Mouse (Mus musculus): ENCODE data around the gene Ankrd12. TPM values are rescaled to one million over a fixed set of nuclear protein-coding genes. Genes with fewer than 3 reads are reported as not detected.

Gene Ankrd12
- polyA plus RNA-seq, 1 experiment from 2014 or later = 24.1 TPM

DNA sequence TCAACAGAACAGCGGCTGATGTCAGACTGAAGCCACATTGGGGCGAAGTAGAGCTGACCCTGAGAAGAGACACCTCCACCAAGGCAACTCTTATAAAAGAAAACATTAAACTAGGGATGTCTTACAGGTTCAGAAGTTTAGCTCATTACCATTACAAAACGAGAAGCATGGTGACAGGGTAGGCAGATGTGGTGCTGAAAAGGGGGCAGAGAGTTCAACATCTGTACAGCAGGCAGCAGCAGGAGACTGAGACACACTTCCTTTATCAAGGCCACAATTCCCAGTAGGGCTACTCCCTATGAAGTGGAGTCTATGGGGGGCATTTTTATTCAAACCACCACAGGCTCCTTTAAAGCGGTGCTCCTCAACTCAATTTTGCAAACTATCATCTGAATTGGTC is 31.3 kb upstream of the Ankrd12 start:
- Histone ChIP-seq H3K9me3 (ENCODE audit: low read length) (no peaks in the 10 kb centered on the region), H3K27me3 (ENCODE audit: insufficient read depth, low read length) (no peaks in the 10 kb centered on the region), H3K4me3 (ENCODE audit: low read length) (no peak overlapping the region), H3K4me1 (ENCODE audit: insufficient read depth, low read length) (peaks cover 17% of the 10 kb centered on the region), H3K36me3 (ENCODE audit: insufficient read depth, low read length) (no peaks in the 10 kb centered on the region), H3K4me2 (replicated peaks; ENCODE audit: low read depth, low read length) (no peak overlapping the region), H3K9ac (replicated peaks; ENCODE audit: low read length) (no peak overlapping the region), H3K27ac (ENCODE audit: low read length) (no peak overlapping the region)
- no peak for ATAC-seq (ENCODE audit: low FRiP score, low TSS enrichment)
- WGBS = 88% methylated on average over 4 of the region's 4 CpGs

DNA sequence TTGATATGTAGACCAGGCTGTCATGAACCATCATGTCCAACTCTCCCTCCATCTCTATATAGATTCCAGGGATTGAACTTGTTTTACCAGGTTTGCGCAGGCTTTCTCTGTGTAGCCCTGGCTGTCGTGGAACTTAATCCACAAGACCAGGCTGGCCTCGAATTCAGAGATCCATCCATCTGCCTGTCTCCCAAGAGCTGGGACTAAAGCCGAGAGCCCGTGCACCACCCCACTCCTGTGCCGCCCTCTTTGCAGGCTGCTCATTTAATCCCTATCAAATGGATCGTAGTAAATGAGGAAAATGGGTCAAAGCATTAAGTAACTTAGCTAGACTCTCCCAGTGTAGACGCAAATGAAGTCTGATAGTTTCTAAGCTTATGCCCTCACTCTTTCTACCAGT is 30.6 kb upstream of the Ankrd12 start:
- no peaks in the 10 kb centered on the region for H3K27me3 ChIP-seq (ENCODE audit: insufficient read depth, low read length)
- no peak overlapping the region for H3K4me3 ChIP-seq (ENCODE audit: low read length)
- no peak overlapping the region for H3K27ac ChIP-seq (ENCODE audit: low read length)
- peaks cover 15% of the 10 kb centered on the region for H3K4me1 ChIP-seq (ENCODE audit: insufficient read depth, low read length)
- no peaks in the 10 kb centered on the region for H3K36me3 ChIP-seq (ENCODE audit: insufficient read depth, low read length)
- no peak overlapping the region for H3K9ac ChIP-seq (replicated peaks; ENCODE audit: low read length)
- no peak overlapping the region for H3K4me2 ChIP-seq (replicated peaks; ENCODE audit: low read depth, low read length)
- H3K9me3 ChIP-seq (ENCODE audit: low read length) = no peaks in the 10 kb centered on the region
- no peak for ATAC-seq (ENCODE audit: low FRiP score, low TSS enrichment)
- WGBS = 73% methylated on average over 8 of the region's 8 CpGs

DNA sequence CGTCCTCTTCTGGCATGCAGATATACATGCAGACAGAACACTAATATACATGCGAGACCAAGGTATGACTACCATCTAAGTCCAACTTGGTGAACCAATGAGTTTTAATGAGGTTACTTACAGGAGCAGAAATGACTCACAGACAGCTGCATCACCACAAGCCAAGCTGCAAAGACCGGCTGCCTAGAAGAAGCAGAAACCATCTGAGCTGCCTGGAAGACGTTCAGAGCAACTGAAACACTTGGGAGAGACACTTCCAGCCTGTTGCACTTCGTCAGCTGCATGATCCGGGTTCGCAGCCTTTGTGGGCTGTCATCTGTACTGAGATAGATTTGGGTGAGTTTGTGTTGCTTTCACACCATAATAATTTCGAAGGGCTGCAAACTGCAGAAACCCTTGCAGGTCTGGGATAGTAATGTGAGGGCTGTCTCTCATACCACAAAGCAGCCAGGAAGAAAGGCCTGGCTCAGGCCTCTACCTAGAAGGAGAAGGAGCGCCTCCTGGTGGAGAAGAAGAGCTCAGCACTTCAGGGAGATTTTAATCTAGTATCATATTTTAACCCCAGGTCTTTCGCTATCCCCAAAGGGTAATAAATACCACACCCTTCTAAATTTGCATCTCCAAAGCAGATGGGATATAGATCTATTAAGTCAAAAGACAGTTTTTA is 29.8 kb upstream of the Ankrd12 start:
- Histone ChIP-seq H3K4me1 (ENCODE audit: insufficient read depth, low read length) (peaks cover 12% of the 10 kb centered on the region), H3K27me3 (ENCODE audit: insufficient read depth, low read length) (no peaks in the 10 kb centered on the region), H3K9me3 (ENCODE audit: low read length) (no peaks in the 10 kb centered on the region), H3K4me2 (replicated peaks; ENCODE audit: low read depth, low read length) (no peak overlapping the region), H3K9ac (replicated peaks; ENCODE audit: low read length) (no peak overlapping the region), H3K27ac (ENCODE audit: low read length) (no peak overlapping the region), H3K4me3 (ENCODE audit: low read length) (no peak overlapping the region), H3K36me3 (ENCODE audit: insufficient read depth, low read length) (no peaks in the 10 kb centered on the region)
- ATAC-seq (ENCODE audit: low FRiP score, low TSS enrichment) = no peak
- 51% methylated on average over 10 of the region's 10 CpGs for WGBS

DNA sequence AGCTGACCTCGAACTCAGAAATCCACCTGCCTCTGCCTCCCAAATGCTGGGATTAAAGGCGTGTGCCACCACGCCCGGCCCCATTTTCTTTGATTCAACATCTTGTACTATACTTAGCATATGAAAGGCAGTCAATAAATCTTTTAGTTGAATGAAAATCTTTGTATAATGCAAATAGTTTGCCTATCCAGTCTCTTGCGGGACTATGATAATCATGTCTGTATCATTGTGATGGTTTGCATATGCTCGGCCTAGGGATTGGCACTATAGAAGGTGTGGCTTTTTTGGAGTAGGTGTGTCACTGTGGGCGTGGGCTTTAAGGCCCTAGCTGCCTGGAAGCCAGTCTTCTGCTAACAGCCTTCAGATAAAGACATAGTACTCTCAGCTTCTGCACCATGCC is 27.2 kb upstream of the Ankrd12 start:
- Histone ChIP-seq H3K27ac (ENCODE audit: low read length) (no peak overlapping the region), H3K4me1 (ENCODE audit: insufficient read depth, low read length) (peaks cover 15% of the 10 kb centered on the region), H3K9ac (replicated peaks; ENCODE audit: low read length) (no peak overlapping the region), H3K27me3 (ENCODE audit: insufficient read depth, low read length) (no peaks in the 10 kb centered on the region), H3K36me3 (ENCODE audit: insufficient read depth, low read length) (no peaks in the 10 kb centered on the region), H3K9me3 (ENCODE audit: low read length) (no peaks in the 10 kb centered on the region), H3K4me2 (replicated peaks; ENCODE audit: low read depth, low read length) (no peak overlapping the region), H3K4me3 (ENCODE audit: low read length) (no peak overlapping the region)
- ATAC-seq (ENCODE audit: low FRiP score, low TSS enrichment) = no peak
- 84% methylated on average over 7 of the region's 7 CpGs for WGBS

- Histone ChIP-seq H3K9me3 (ENCODE audit: low read length) (no peaks in the 10 kb centered on the region), H3K4me2 (replicated peaks; ENCODE audit: low read depth, low read length) (peak within 1 kb of the TSS; percentile 98), H3K4me3 (ENCODE audit: low read length) (peak within 1 kb of the TSS; percentile 90), H3K4me1 (ENCODE audit: insufficient read depth, low read length) (peaks cover 16% of the 10 kb centered on the region), H3K27me3 (ENCODE audit: insufficient read depth, low read length) (no peaks in the 10 kb centered on the region), H3K36me3 (ENCODE audit: insufficient read depth, low read length) (no peaks in the 10 kb centered on the region), H3K27ac (ENCODE audit: low read length) (peak within 1 kb of the TSS; percentile 93), H3K9ac (replicated peaks; ENCODE audit: low read length) (peak within 1 kb of the TSS; percentile 89)
- ATAC-seq (ENCODE audit: low FRiP score, low TSS enrichment) = peak; percentile 100
- WGBS = under 1% methylated on average over 66 of the region's 67 CpGs
Observed at GRCm38 (mm10) chr17:66101380-66102330, 24.8 kb upstream of the Ankrd12 start, which contains the start of gene Ndufv2. Gene Ndufv2 (minus strand): TSS chr17:66101559.

- H3K4me1 ChIP-seq (ENCODE audit: insufficient read depth, low read length) = peaks cover 16% of the 10 kb centered on the region
- H3K4me2 ChIP-seq (replicated peaks; ENCODE audit: low read depth, low read length) = peak overlapping the region; percentile 98
- H3K9ac ChIP-seq (replicated peaks; ENCODE audit: low read length) = peak overlapping the region; percentile 89
- under 1% methylated on average over 41 of the region's 41 CpGs for WGBS
- H3K4me3 ChIP-seq (ENCODE audit: low read length) = peak overlapping the region; percentile 90
- peak overlapping the region; percentile 93 for H3K27ac ChIP-seq (ENCODE audit: low read length)
- H3K36me3 ChIP-seq (ENCODE audit: insufficient read depth, low read length) = no peaks in the 10 kb centered on the region
- H3K9me3 ChIP-seq (ENCODE audit: low read length) = no peaks in the 10 kb centered on the region
- peak; percentile 18; the same call in 1 of the 2 replicates for ATAC-seq (ENCODE audit: low FRiP score, low TSS enrichment)
- no peaks in the 10 kb centered on the region for H3K27me3 ChIP-seq (ENCODE audit: insufficient read depth, low read length)
Observed at GRCm38 (mm10) chr17:66100566-66101379, 23.9 kb upstream of the Ankrd12 start.

DNA sequence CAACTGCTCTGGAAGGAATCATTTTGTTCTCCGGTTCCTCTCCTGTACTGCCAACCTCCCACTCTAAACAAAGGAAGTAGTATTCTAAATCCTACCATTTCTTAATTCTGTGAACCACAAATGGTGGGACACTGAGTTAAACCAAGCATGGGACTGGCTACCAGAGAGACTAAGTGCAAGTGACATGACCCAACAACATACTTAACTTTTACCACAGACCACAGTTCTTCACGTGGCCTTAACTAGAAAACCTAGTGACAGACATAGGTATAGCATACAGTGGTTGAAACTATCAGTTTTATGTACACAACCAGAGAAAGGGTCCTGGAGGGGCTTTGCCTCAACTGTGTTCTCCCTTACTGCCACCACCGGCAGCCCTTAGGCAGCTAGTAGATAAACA is 15.8 kb upstream of the Ankrd12 start:
- H3K4me1 ChIP-seq (ENCODE audit: insufficient read depth, low read length) = no peaks in the 10 kb centered on the region
- no peaks in the 10 kb centered on the region for H3K27me3 ChIP-seq (ENCODE audit: insufficient read depth, low read length)
- H3K4me3 ChIP-seq (ENCODE audit: low read length) = no peak overlapping the region
- WGBS = 89% methylated on average over 3 of the region's 3 CpGs
- H3K4me2 ChIP-seq (replicated peaks; ENCODE audit: low read depth, low read length) = no peak overlapping the region
- H3K9ac ChIP-seq (replicated peaks; ENCODE audit: low read length) = no peak overlapping the region
- peaks cover 15% of the 10 kb centered on the region; the same call in 1 of the 2 replicates for H3K36me3 ChIP-seq (ENCODE audit: insufficient read depth, low read length)
- H3K27ac ChIP-seq (ENCODE audit: low read length) = no peak overlapping the region
- no peak for ATAC-seq (ENCODE audit: low FRiP score, low TSS enrichment)
- H3K9me3 ChIP-seq (ENCODE audit: low read length) = no peaks in the 10 kb centered on the region

DNA sequence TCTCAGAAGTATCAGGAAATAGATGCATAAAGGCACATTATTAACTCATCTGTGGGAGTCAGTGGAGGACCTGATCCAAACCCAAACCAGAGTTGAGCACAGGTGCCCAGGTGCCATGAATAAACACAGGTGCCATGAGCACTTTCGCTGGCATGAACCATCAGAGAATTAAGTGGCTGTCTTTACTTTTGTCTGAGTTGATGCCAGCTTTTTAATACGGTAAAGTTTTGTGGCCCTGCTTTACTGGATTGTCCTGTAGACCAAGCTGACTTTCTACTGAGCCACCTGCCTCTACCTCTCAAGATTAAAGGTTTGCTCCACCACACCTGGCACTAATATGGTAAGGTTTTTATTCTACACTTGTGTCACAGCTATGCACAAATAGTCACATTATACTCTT is 15.2 kb upstream of the Ankrd12 start:
- Histone ChIP-seq H3K27me3 (ENCODE audit: insufficient read depth, low read length) (no peaks in the 10 kb centered on the region), H3K9me3 (ENCODE audit: low read length) (no peaks in the 10 kb centered on the region), H3K27ac (ENCODE audit: low read length) (no peak overlapping the region), H3K36me3 (ENCODE audit: insufficient read depth, low read length) (peaks cover 20% of the 10 kb centered on the region), H3K4me3 (ENCODE audit: low read length) (no peak overlapping the region), H3K4me2 (replicated peaks; ENCODE audit: low read depth, low read length) (no peak overlapping the region), H3K4me1 (ENCODE audit: insufficient read depth, low read length) (no peaks in the 10 kb centered on the region), H3K9ac (replicated peaks; ENCODE audit: low read length) (no peak overlapping the region)
- WGBS = 94% methylated on average over 2 of the region's 2 CpGs
- ATAC-seq (ENCODE audit: low FRiP score, low TSS enrichment) = no peak

GRCm38 (mm10) chr17:66091392-66091791 is 14.5 kb upstream of the Ankrd12 start:
- no peaks in the 10 kb centered on the region for H3K27me3 ChIP-seq (ENCODE audit: insufficient read depth, low read length)
- no peaks in the 10 kb centered on the region for H3K4me1 ChIP-seq (ENCODE audit: insufficient read depth, low read length)
- peaks cover 25% of the 10 kb centered on the region for H3K36me3 ChIP-seq (ENCODE audit: insufficient read depth, low read length)
- WGBS = 82% methylated on average over 2 of the region's 2 CpGs
- H3K9me3 ChIP-seq (ENCODE audit: low read length) = no peaks in the 10 kb centered on the region
- H3K4me3 ChIP-seq (ENCODE audit: low read length) = no peak overlapping the region
- ATAC-seq (ENCODE audit: low FRiP score, low TSS enrichment) = no peak
- no peak overlapping the region for H3K4me2 ChIP-seq (replicated peaks; ENCODE audit: low read depth, low read length)
- H3K9ac ChIP-seq (replicated peaks; ENCODE audit: low read length) = no peak overlapping the region
- H3K27ac ChIP-seq (ENCODE audit: low read length) = no peak overlapping the region
